Comparison of ENCODE assay signal across 15 mouse cellular contexts in the genomic region with DNA sequence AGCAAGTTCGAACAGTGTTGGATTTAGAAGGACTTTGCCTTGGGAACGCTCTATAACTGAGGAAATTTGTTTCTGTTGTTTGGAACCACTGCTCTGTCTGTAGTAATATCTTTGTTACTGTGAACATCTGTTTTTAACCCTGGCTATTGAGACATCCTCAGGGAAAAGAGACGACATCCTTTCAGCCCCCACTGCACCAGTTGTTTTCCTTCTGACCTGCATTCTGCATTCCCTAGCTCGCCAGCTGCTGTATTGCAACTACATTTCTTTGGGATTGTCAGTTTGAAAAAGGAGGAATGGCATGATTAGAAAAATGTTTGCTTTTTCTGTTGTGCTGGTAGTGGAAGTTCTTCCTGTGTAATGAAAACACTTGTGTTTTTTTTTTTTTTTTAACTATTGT. TPM values are rescaled to one million over a fixed set of nuclear protein-coding genes. Genes with fewer than 3 reads are reported as not detected.
"Had no signal": no experiment of that assay in that cellular context is flagged by ENCODE, and none has a peak within 500 bp of the region (broad histone marks: within the 10 kb centered on the region; RNA-seq: fewer than 3 reads in every experiment).

No protein-coding gene starts in this region.

- H3K9me3 ChIP-seq: limb, embryonic 15.5 days had no signal

- H3K4me3 ChIP-seq: limb, embryonic 15.5 days had no signal

- ATAC-seq: intestine, postnatal 0 days; liver, postnatal 0 days had no signal

- H3K27me3 ChIP-seq: limb, embryonic 15.5 days had no signal

- H3K4me2 ChIP-seq: limb, embryonic 15.5 days; liver, embryonic 11.5 days; lung, embryonic 14.5 days; midbrain, embryonic 11.5 days had no signal

- H3K9ac ChIP-seq: limb, embryonic 15.5 days; liver, embryonic 14.5 days; liver, postnatal 0 days; lung, embryonic 14.5 days had no signal

- H3K27ac ChIP-seq: limb, embryonic 15.5 days; liver, embryonic 14.5 days had no signal

- H3K4me1 ChIP-seq: limb, embryonic 15.5 days had no signal

- DNase-seq: kidney, adult 2 months; kidney, postnatal 14 days; kidney, postnatal 4 days; liver, postnatal 0 days; lung, embryonic 14.5 days; lung, postnatal 10 days; midbrain, embryonic 14.5 days; thymus, postnatal 25 days had no signal

RNA-seq across cellular contexts. Expression of a gene that starts 38.8 kb away (rescaled TPM):
- total RNA-seq: megakaryocyte progenitor cell, adult 5-6 weeks; megakaryocyte-erythroid progenitor cell, adult 5-6 weeks had no signal
